Mouse (Mus musculus): Measurements from ENCODE around the gene Myl10. TPM values are rescaled to one million over a fixed set of nuclear protein-coding genes. Genes with fewer than 3 reads are reported as not detected.

The Myl10 gene
- total and polyA plus RNA-seq, 2 experiments, result not detected

DNA sequence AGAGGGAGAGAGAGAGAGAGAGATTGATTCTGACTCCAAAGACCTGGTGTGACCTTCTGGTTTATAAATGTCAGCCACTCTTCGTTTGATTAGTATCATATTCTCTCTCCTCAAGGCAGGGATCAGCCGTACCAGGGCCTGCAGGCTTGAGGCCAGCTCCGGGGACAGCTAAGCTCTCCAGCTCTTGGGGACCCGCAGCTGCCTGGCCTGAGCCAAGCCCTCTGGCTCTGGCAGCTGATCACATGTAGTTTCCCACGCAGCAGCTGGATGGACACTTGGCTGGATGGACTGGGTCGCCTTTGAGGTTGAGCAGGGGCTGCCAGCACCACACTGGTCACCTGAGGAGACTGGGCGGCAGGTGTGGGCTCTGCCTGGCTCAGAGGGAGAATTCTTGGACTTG is 5.4 kb upstream of the Myl10 start:
- no peak for TF ChIP-seq CTCF (IDR thresholded peaks at IDR 0.05; ENCODE audit: low read depth, low read length)
- no peak for TF ChIP-seq POLR2A (IDR thresholded peaks at IDR 0.05; ENCODE audit: extremely low read depth, insufficient read depth, low read length)
- Histone ChIP-seq H3K9ac (ENCODE audit: low read depth, low read length) (no peak overlapping the region), H3K4me1 (ENCODE audit: control insufficient read depth, insufficient read depth, low read length) (no peaks in the 10 kb centered on the region), H3K79me2 (ENCODE audit: control insufficient read depth, insufficient read depth, low read length) (no peaks in the 10 kb centered on the region), H3K27ac (replicated peaks; ENCODE audit: insufficient read depth, low read depth, low read length) (no peak overlapping the region), H3K4me3 (ENCODE audit: insufficient read depth, low read depth, low read length) (no peak overlapping the region), H3K27me3 (ENCODE audit: control insufficient read depth, insufficient read depth, low read length) (no peaks in the 10 kb centered on the region), H3K36me3 (ENCODE audit: control insufficient read depth, insufficient read depth, low read length) (no peaks in the 10 kb centered on the region)
- 43% methylated on average over 7 of the region's 7 CpGs for WGBS
- no peak for DNase-seq (ENCODE audit: extremely low read depth, low read depth, low spot score)

DNA sequence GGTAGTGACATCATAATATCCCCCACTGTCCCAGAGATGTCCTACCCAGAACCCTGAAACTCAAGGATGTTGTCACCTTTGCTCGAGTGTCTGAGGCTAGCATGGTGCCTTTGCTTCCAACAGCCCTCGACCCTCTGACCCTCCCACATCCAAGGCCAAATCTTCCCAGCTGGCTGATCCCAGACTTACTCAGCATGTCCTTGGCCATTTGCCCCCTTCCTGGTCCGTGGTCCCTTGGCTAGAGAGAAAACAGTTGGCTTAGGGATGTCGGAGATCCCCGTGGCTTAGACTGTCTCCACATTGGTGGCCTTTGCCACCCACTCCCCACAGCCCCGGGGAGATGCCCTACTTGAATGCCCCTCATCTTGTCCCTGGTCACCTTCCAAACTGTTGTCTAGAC is 4.1 kb upstream of the Myl10 start:
- Histone ChIP-seq H3K27me3 (ENCODE audit: control insufficient read depth, insufficient read depth, low read length) (no peaks in the 10 kb centered on the region), H3K9ac (ENCODE audit: low read depth, low read length) (no peak overlapping the region), H3K4me1 (ENCODE audit: control insufficient read depth, insufficient read depth, low read length) (no peaks in the 10 kb centered on the region), H3K27ac (replicated peaks; ENCODE audit: insufficient read depth, low read depth, low read length) (no peak overlapping the region), H3K36me3 (ENCODE audit: control insufficient read depth, insufficient read depth, low read length) (no peaks in the 10 kb centered on the region), H3K4me3 (ENCODE audit: insufficient read depth, low read depth, low read length) (no peak overlapping the region), H3K79me2 (ENCODE audit: control insufficient read depth, insufficient read depth, low read length) (no peaks in the 10 kb centered on the region)
- DNase-seq (ENCODE audit: extremely low read depth, low read depth, low spot score), result no peak
- WGBS, result 43% methylated on average over 6 of the region's 6 CpGs
- TF ChIP-seq CTCF (IDR thresholded peaks at IDR 0.05; ENCODE audit: low read depth, low read length) (no peak), POLR2A (IDR thresholded peaks at IDR 0.05; ENCODE audit: extremely low read depth, insufficient read depth, low read length) (no peak)

DNA sequence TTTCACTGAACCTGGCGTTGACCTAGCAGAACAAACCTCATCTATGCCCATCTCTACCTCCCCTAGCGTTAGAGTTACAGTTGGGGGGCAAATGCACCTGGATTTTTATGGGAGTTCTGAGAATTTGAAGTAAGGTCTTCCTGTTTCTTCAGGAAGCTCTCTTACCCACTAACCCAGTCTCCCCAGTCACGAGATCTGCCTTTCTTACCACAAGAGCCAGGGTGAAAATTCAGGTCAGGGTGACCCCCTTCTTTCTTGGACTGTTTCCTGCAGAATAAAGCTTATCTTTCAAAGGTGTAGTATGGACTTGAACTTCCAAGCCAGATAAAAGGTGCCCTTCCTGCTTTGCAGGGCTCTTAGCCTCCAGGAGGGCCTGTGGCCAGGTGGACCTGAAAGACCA is 1.8 kb upstream of the Myl10 start:
- no peaks in the 10 kb centered on the region for H3K27me3 ChIP-seq (ENCODE audit: control insufficient read depth, insufficient read depth, low read length)
- no peaks in the 10 kb centered on the region for H3K4me1 ChIP-seq (ENCODE audit: control insufficient read depth, insufficient read depth, low read length)
- no peak overlapping the region for H3K4me3 ChIP-seq (ENCODE audit: insufficient read depth, low read depth, low read length)
- no peak for DNase-seq (ENCODE audit: extremely low read depth, low read depth, low spot score)
- 54% methylated on average over 3 of the region's 3 CpGs for WGBS
- H3K9ac ChIP-seq (ENCODE audit: low read depth, low read length), result no peak overlapping the region
- no peaks in the 10 kb centered on the region for H3K79me2 ChIP-seq (ENCODE audit: control insufficient read depth, insufficient read depth, low read length)
- H3K27ac ChIP-seq (replicated peaks; ENCODE audit: insufficient read depth, low read depth, low read length), result no peak overlapping the region
- no peaks in the 10 kb centered on the region for H3K36me3 ChIP-seq (ENCODE audit: control insufficient read depth, insufficient read depth, low read length)
- TF ChIP-seq POLR2A (IDR thresholded peaks at IDR 0.05; ENCODE audit: extremely low read depth, insufficient read depth, low read length) (no peak), CTCF (IDR thresholded peaks at IDR 0.05; ENCODE audit: low read depth, low read length) (no peak)

DNA sequence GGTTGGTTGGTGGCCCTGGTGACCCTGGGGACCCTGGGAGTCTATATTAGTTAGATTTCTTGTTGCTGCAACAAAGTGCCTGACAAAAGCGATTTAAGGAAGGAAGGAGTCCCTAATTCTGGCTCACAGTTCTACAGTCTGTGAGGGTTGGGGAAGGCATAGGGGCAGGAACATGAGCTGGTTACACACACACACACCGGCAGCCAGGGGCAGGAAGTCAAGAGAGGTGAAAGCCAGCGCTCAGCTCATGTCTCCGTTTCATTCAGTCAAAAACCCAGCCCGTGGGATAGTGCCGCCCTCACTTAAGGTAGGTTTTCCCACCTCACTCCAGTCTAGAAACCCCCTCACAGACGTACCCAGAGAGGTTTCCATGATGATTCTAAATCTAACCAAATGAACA is 472 bp downstream of the Myl10 start:
- Histone ChIP-seq H3K9ac (ENCODE audit: low read depth, low read length) (no peak overlapping the region), H3K4me3 (ENCODE audit: insufficient read depth, low read depth, low read length) (no peak overlapping the region), H3K4me1 (ENCODE audit: control insufficient read depth, insufficient read depth, low read length) (no peaks in the 10 kb centered on the region), H3K79me2 (ENCODE audit: control insufficient read depth, insufficient read depth, low read length) (no peaks in the 10 kb centered on the region), H3K27ac (replicated peaks; ENCODE audit: insufficient read depth, low read depth, low read length) (no peak overlapping the region), H3K36me3 (ENCODE audit: control insufficient read depth, insufficient read depth, low read length) (no peaks in the 10 kb centered on the region), H3K27me3 (ENCODE audit: control insufficient read depth, insufficient read depth, low read length) (no peaks in the 10 kb centered on the region)
- no peak for DNase-seq (ENCODE audit: extremely low read depth, low read depth, low spot score)
- TF ChIP-seq POLR2A (IDR thresholded peaks at IDR 0.05; ENCODE audit: extremely low read depth, insufficient read depth, low read length) (no peak), CTCF (IDR thresholded peaks at IDR 0.05; ENCODE audit: low read depth, low read length) (no peak)
- 66% methylated on average over 7 of the region's 7 CpGs for WGBS

DNA sequence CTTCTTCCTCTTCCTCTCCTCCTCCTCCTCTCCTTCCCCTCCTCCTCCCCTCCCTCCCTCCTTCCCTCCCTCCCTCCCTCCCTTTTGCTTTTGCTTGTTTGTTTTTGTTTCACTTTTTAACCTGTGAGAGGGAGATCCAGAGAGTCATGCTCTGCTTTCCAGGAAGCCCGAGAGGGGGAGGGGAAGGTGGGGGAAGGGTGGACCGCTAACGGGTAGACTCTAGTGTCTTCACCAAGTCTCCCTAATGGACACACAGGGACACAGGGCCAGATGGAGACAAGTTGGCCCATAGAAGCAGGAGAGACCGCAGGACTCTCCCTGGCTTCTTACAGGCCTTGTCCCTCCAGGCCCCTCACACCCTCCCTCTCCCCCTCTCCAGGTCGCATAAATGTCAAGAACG is 2.0 kb downstream of the Myl10 start:
- 62% methylated on average over 6 of the region's 6 CpGs for WGBS
- H3K27ac ChIP-seq (replicated peaks; ENCODE audit: insufficient read depth, low read depth, low read length), result no peak overlapping the region
- no peaks in the 10 kb centered on the region for H3K27me3 ChIP-seq (ENCODE audit: control insufficient read depth, insufficient read depth, low read length)
- H3K4me1 ChIP-seq (ENCODE audit: control insufficient read depth, insufficient read depth, low read length), result no peaks in the 10 kb centered on the region
- H3K4me3 ChIP-seq (ENCODE audit: insufficient read depth, low read depth, low read length), result no peak overlapping the region
- no peaks in the 10 kb centered on the region for H3K79me2 ChIP-seq (ENCODE audit: control insufficient read depth, insufficient read depth, low read length)
- H3K9ac ChIP-seq (ENCODE audit: low read depth, low read length), result no peak overlapping the region
- TF ChIP-seq POLR2A (IDR thresholded peaks at IDR 0.05; ENCODE audit: extremely low read depth, insufficient read depth, low read length) (no peak), CTCF (IDR thresholded peaks at IDR 0.05; ENCODE audit: low read depth, low read length) (no peak)
- H3K36me3 ChIP-seq (ENCODE audit: control insufficient read depth, insufficient read depth, low read length), result no peaks in the 10 kb centered on the region
- no peak for DNase-seq (ENCODE audit: extremely low read depth, low read depth, low spot score)

DNA sequence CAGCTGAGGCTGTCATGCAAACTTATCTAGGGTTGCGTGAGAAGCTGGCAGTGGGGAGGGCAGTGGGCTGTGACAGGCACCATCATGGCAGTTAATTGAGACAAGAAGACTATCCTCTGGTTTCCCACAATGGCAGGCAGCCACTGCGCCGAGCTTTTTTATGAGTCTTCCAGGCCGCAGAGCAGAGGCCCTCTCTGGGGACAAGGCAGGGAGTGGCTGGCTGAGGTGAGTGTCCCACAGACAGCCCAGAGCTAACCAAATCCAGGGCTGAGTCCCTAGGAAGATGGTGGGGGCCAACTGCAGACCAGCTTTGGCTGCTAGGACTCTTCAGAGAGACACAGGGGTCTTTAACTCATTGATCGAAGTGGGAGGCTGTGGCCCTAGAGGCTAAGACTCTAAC is 3.6 kb downstream of the Myl10 start:
- WGBS, result 88% methylated on average over 5 of the region's 5 CpGs
- H3K9ac ChIP-seq (ENCODE audit: low read depth, low read length), result no peak overlapping the region
- no peaks in the 10 kb centered on the region for H3K4me1 ChIP-seq (ENCODE audit: control insufficient read depth, insufficient read depth, low read length)
- no peaks in the 10 kb centered on the region for H3K36me3 ChIP-seq (ENCODE audit: control insufficient read depth, insufficient read depth, low read length)
- DNase-seq (ENCODE audit: extremely low read depth, low read depth, low spot score), result no peak
- no peak overlapping the region for H3K27ac ChIP-seq (replicated peaks; ENCODE audit: insufficient read depth, low read depth, low read length)
- no peak for TF ChIP-seq POLR2A (IDR thresholded peaks at IDR 0.05; ENCODE audit: extremely low read depth, insufficient read depth, low read length)
- no peak for TF ChIP-seq CTCF (IDR thresholded peaks at IDR 0.05; ENCODE audit: low read depth, low read length)
- H3K4me3 ChIP-seq (ENCODE audit: insufficient read depth, low read depth, low read length), result no peak overlapping the region
- no peaks in the 10 kb centered on the region for H3K27me3 ChIP-seq (ENCODE audit: control insufficient read depth, insufficient read depth, low read length)
- H3K79me2 ChIP-seq (ENCODE audit: control insufficient read depth, insufficient read depth, low read length), result no peaks in the 10 kb centered on the region
